Mouse (Mus musculus) urinary bladder, postnatal 25 days (tissue): ENCODE results near the gene Olfr1513.
"Not testable (repeated sequence)": the region's sequence is repeated elsewhere in the genome, so short reads cannot be mapped to it uniquely, and the experiment has no call there.

Source experiments
- DNase-seq: peaks from one replicate; pipeline ENCODE4 v3.0.0; 2022; ENCODE audit warnings: low spot score

Gene Olfr1513

DNA sequence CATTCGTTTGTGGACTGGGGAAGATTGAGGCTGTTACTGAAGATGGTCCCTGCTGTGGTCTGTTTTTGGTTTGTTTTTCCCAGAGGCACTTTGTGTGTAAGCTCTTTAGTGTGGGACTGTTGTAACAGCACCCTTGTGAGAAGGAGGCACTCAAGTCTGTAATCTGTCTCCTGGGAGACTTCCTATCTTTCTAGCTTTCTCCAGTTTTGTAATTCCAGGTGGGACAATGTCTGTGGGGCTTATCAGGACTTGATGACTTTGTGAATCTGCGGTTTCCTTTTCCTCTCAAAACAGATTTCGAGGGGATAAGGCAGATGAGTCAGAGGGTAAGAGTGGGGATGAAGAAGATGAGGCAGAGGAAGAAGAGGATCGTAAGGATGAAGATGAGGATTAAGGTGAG is at the start of gene Olfr1513:
Gene Olfr1513 (minus strand): TSS at position 101 of the 400 bp plus-strand sequence.
- no peak for DNase-seq

DNA sequence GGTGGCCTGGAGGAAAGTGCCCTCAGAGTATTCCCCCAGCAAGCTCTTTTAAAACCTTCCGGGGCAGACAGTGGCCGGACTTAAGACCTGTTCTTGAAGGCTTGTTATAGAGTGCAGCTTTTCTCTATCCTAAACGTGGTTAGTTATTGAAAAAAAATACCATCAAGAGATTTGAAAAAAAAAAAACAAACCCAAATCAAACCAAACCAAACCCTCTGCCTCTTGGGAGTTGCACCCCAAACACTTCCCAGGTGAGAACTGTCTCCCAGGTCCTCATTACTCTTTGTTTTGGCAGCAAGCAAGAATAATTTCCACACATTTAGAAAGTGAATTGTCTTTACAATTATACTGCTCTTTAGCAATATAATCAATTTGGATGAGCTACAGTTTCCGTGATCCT is 41.1 kb upstream of the Olfr1513 start, which contains the start of gene Olfr1511:
Gene Olfr1511 (minus strand): TSS at position 101 of the 400 bp plus-strand sequence.
- no peak for DNase-seq

DNA sequence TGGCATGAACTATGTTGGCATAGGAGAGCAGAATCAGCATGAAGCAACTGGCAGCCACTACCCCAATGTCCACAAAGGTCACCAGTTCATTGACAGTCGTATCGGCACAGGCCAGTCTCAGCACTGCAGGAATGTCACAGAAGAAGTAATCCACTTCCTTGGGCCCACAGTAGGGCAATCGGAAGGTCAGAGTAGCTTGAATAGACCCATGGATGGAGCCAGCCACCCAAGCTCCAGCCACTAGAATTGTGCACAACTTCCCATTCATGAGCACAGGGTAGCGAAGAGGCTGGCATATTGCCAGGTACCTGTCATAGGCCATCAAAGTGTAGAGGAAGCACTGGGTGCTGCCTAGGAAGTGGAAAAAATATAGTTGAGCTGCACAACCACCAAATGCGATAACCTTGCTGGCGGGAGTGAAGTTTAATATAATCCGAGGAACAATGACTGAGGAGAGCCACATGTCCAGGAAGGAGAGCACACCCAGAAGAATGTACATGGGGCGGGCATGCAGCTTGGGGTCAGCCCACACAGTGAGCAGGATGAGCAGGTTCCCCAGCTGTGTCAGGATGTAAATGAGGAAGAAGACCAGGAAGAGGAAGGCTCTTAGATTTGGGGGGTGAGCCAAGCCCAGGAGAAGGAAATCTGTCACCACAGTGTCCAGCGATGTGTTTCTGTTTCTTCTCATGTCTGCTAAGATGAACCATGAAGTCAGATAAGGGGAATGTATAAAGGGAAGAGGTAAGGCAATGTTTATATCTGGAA is 34.1 kb upstream of the Olfr1513 start:
- DNase-seq, result not testable (repeated sequence)

DNA sequence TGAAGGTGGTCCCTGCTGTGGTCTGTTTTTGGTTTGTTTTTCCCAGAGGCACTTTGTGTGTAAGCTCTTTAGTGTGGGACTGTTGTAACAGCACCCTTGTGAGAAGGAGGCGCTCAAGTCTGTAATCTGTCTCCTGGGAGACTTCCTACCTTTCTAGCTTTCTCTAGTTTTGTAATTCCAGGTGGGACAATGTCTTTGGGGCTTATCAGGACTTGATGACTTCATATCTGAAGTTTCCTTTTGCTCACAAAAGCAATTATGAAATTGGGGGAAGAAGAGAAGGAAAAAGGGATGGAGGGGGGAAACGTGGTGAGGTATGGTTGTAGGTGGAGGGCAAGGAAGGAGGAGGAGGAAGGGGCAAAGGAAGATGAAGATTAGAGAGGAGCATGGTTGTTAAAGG is 22.9 kb upstream of the Olfr1513 start, which contains the start of gene Olfr1512:
Gene Olfr1512 (minus strand): TSS at position 101 of the 400 bp plus-strand sequence.
- DNase-seq, result no peak

DNA sequence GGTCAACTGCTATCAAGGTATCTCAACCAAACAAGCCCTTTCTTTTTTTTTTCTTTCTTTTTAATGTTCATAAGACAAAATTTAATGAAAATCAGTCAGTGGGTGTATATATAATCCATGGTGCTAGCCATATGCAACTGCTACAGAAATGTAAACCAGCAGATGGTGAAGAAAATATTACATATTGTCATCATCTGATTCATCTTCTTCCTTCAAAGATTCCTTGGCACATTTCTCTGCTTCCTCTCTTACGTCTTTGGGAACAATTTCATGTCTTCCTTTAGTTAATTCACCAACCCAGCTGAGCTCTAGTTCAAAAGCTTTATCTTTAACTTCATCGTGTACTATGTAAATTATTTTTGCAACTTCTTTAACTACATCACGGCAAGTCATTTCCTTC is 12.5 kb upstream of the Olfr1513 start:
- DNase-seq, result no peak

DNA sequence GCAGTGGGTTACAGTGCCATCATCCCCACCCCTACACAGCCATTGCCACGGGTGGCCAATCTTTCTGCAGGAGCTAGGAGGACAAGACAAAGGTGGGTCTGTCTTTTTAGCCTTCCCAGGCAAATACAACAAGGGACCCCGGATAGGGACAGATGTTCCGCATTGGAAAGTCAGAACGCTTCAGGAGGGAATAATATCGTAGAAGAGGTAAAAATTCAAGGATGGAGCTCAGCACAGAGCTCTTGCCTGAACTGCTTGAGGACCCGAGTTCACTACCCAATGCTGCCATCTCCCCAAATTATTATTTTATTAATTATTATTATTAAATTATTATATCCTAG is 16.7 kb downstream of the Olfr1513 start:
- no peak for DNase-seq

DNA sequence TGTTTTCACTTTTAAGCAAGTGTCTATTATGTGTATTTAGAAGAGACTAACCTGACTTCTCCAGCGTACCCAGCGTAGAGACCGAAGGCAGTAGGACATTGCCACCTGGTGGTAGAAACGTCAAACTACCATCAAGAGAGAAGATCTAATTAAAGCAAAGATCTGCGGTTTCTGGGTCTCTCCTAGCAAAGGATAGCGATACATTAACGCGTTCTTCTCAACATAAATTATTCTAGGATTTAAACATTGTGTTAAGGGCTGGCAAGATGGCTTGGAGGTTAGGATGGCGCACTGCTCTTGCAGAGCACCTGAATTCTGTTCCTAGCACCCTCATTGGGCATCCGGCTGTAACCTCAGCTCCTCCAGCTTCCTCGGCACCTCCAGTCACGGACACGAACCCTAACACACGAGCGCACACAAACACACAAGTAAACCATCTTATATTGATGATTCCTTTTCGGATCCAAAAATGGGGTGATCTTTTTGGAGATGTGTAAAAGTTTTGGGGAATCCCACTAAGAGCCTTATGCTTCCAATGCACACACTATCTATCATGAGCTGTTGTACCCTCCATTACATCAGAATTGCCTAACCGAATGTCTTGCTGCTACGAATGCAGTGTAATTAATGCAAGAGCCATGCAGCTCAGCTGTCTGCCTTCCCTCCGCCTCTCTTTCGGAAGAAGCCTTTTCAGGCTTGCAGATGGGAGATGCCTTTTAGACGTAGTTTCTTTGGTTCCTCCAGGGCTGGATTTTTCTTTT is 17.3 kb downstream of the Olfr1513 start:
- DNase-seq, result peak; percentile 42

DNA sequence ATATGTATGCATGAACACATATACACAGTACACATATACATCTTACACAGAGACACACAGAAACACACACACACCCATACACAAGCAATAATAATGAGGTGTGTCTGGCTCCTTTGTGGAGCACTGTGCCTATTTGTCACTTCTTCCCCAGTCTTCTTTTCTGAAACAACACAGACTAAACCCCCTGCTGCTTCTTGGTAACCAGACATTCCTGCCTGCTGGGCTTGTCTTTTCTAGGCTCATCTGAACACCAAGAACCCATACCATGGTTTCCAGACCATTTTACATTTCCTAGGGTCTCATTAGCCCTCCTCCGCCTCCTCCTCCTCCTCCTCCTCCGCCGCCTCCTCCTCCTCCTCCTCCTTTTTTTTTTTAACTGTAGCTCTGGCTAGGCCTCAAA is 24.0 kb downstream of the Olfr1513 start:
- no peak for DNase-seq

DNA sequence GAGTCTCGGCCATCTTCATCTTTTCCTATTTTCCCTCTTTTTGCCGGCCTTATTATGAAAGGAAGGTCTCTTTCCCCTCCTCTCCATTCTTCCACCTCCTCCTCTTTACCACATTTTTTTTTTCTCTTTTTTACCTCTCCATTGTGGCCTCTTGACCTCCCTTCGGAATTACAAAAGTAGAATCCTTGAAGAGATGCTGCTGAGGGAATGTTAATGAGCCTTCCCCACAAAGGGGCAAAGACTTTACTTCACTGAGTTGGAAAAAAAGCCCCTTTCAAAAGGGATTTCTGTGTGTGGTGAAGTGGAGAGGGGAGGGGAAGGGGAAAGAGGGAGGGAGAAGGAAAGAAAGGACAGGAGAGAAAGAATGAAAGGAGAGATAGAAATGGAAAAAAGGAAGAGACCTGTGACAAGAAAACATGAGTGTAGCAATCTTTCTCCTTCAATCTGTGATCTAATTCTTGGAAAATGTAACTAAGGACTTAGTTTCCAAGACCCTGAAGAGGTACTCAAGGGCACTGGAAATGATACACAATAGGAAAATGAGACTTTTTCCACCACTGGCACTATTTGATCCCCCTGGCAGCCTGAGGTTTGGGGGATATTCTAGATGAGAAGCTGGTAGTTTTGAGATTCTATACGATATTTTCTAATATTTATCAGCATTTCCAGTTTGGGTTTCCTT is 25.0 kb downstream of the Olfr1513 start:
- no peak for DNase-seq

DNA sequence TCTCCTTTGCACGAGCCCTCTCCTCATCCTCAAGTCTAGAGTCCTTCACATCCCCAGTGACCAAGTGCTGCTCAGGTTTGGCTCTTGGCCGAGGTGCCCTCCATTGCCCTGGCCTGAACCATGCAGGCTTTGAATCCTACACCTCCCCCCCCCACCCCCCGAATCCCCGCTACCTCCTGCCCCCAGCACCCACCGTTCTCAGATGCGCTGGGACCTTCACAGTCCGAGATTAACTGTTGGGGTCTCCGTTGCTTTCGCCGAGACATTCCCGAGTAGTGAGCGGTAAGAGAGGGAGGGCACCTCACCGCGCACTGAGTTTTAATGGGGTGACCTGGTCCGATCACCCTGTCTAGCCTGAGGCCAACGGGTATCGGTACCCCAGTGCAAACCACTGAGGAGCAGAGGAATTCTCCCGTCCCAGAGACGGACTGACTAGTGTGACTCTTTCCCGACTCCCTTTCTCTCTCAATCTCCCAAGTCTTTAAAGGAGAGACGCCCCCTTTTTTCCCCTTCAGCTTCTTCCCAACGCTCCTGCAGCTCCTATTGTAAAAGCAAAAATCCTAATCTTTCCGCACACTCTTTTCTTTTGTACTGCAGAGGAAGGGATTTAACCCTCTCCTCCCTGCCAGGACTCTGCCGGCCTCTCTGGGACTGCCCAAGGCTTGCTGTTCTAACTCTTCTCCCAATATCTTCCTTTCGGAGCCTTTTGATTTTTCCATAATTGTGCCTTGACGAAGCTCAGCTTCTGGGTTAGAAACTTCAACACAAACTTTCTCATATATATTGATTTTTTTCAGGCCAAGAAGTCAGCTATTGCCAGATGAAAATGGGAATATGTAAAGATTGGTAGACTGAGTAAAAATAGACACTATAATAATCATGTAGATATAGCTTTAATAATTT is 28.0 kb downstream of the Olfr1513 start, which contains the start of gene Sall2:
Gene Sall2 (minus strand): TSS at position 853 of the 903 bp plus-strand sequence.
- no peak for DNase-seq

DNA sequence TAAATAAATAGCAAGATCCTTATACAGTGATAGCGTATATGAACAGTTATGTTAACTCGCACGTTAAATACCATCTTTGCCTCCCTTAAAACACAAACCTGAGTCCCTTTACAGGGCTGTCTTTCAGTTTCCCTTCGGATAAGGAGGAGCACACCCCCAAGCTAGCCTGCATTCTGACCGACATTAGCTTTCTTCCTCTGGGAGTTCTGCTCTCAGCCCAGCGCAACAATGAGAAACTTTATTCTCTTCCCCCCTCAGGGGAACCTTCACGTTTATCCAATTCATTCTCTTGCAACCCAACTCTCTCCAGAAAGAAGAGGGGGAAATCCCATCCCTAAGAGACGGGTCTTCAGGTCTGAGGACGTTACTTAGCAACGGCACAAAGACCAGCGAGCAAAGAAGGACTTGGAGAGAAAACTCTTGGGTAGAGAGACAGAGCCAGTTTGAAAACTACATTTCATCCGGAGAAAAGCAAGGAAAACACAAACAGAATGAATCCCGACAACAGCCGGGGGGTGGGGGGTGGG is 28.8 kb downstream of the Olfr1513 start:
- no peak for DNase-seq

DNA sequence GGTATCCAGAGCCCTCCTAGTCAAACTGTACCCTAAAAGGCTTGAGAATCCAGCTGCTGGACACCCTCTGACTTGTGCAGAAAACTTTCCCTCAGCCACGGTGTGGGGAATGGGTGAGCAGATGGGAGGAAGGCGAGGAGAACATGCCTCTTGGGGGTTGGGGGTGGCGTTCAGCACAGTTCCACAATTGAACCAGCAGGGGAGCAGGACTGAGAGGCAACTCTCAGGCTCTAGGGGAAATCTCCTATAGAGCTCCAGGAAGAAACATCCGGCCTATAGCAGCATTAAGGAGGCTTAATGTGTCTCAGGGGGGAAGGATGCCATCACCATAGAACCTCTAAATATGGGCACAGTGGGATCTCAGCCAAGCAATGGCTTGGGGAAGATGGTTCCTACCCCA is 30.3 kb downstream of the Olfr1513 start:
- DNase-seq, result no peak

DNA sequence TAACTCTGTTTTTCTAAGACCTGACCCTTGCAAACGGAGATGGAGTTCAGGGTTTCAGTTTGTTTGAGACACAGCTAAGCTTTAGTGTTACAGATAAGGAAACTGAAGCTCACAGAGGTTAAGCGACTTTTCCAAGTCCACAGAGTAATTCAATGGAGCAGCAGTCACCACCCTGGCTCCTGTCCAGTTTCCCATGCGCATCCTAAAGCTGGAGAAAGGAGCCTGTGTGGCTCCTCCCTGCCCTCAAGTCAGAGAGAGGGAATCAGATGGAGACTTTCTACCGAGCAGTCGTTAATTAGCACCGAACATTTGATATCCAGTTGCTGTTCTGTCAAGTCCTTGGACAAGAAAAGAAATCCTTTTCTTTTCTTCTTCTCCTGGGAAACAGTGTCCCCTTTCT is 36.8 kb downstream of the Olfr1513 start:
- no peak for DNase-seq

DNA sequence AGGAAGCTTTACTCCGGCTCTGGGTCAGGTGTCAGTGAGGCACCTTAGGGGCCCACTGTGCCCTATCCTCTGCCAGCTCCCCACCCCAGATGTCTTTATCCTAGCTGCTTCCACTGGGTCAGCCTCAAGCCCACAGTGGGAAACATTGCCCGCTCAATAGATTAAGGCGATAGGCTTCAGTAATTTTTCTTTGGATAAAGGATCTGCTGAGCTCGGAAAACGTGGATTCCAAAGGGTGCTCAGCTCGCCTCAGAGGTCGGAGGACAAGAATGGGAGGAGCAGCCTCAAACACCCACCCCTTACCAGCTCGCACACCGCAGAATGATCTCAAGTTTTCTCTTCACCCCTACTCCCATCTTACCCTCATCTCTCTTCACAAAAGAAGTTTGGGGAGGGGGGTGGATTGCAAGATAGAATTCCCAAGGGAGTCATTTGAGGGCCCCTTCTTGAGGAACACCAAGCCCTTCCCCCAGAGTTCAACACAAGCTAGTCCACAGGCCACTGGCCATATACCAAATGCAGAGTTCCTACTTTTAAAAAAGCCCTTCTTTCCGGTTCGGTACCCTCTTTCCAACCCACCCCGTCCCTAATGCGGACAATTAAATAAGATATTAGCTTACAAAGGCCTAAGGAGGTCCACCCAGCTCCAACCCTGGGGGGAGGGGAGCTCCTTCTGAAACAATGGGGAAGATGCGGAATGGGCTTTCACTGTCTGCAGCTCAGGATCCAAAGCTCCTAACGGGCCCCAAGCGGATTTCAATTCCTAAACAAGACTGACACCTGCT is 39.6 kb downstream of the Olfr1513 start:
- DNase-seq, result no peak

DNA sequence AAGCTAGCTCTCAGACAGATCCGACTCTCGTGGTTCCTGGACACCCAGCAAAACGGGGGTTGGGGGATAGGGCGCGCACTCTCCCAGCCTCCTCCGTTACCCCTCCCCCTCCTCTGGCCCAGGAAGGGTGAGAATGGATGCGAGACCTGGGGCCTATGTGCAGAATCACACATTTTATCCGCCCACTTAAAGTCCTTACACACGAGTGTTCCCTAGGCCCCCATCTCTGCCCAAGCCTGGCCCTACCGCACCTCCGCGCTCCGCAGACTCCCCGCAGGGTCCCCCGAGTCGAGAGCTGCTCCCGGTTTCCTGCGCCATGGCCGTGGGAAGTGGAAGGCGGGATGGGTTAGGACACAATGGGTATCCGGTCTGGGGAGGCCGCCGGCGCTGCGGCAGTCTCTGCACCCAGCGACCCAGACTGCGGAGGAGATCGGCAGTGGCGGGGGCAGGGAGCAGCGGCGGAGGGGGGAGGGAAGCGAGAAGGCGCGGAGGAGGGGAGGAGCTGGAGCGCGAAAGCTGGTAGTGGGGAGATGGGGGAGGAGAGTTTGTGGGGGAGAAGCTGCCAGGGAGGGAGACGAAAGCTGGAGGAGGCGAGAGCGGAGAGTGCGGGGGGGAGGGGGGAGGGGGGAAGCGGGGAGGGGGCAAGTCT is 40.3 kb downstream of the Olfr1513 start:
- DNase-seq, result peak; percentile 52

DNA sequence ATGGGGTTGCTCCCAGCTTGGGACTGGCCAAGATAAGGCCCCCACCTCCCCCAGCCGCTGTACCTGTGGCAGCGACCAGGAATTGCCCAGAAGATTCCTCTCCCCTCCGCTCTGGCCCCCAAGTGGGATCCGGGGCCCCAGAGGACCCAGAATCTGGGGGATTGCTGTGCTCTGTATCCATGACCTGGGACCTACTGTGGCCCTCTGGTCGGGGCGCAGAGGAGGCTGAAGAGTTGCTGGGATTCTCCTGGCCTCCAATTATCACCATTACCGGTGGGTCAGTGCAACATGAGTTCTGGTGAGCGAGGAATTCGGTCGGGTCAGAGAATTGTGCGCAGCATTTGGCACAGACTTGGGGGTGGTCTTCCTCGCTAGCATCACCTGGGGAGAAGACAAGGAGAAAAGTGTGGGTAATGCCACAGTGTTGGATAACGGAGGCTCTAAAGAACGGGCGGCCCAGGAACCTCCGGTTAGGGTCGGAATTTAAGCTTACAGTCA is 40.9 kb downstream of the Olfr1513 start:
- DNase-seq, result no peak

DNA sequence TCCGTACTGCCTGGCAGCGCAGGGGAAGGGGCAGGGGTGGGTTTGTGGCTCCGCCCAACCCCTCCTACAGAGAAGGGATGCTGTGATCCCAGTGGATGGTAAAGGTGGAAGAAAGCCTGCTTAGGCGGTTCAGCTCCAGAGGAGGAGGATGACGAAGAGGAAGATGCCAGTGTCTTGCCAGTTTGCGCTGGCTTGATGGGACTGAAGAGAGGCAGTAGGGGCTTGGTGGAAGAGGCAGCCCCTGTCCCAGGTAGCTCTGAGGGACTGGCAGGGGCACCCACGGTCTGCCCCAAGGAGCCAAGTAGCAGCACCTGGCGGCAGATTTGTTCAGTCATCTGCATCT is 41.4 kb downstream of the Olfr1513 start:
- no peak for DNase-seq

DNA sequence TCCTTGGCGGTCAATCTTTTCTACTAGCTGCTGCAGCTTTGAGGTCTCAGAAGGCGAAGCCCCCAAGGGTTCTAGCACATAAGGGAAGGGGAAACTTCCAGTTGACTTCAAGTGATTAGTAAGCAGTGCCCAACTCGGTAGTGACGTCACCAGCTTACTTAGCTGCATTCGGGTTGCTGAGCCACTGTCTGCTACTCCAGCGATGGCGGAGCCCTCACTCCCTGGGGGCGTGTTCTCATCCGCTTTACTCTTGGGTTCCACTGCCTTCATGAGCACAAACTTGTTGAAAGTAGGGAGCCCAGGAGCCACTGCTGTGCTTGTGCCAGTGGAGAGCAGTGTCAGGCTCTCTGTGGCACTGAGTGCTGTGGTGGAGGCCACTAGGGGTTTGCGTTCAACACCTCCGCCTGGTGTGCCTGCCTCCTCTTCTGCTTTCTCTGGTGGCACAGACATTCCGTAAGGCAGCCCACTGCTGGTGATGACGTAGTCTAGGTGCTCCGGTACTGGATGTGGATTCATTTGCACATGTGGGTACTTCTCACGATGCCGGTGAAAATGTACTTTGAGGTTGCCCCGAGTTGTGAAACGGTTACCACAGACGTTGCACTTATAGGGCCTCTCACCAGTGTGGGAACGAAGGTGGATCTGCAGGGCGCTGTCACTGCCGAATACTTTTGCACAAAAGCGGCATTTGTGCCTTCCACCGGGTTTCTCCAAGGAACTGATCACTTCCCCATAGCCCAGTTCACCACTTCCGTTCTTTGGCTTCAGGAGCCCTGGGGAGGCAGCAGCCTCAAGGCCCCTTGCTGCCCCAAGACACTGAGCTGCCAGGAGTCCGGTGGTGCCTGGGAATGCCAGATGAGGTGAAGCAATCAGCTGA is 42.0 kb downstream of the Olfr1513 start:
- no peak for DNase-seq

DNA sequence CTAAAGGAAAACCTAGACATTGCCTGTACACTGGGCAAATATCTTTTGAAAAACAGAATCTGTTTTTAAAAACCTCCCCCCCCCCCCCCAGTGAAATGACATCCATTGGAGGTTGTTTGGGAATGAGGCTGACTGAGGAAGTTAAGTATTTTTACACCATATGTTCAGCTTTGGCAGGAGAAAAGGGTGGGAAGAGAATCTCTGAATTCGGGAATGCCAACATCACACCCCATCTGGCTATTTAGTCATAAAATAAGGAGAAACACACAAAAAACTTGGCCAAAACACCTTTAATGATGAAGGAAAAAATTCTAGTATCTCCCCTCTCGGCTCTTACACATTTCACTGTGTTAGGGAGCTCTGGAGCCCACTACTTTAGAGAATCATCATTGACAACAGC is 45.3 kb downstream of the Olfr1513 start:
- DNase-seq, result no peak
